Mouse (Mus musculus) left cerebral cortex, adult 2 months (tissue): Measurements from ENCODE around the gene Ppig. TPM values are rescaled to one million over a fixed set of nuclear protein-coding genes. Genes with fewer than 3 reads are reported as not detected.
"Not testable (repeated sequence)": the region's sequence is repeated elsewhere in the genome, so short reads cannot be mapped to it uniquely, and the experiment has no call there.

Experiments
- DNase-seq, 2 experiments: peaks; one replicate each; pipeline ENCODE4 v3.0.0; 2021 to 2022; ENCODE audit warnings: low spot score in 2 of 2, mixed read lengths in 1 of 2; ENCODE audit errors: extremely low spot score in 1 of 2
- H3K27ac ChIP-seq: fragments of 200-600 bp; 2 replicates; pipeline ENCODE4 v1.8.1; 2022
- H3K4me3 ChIP-seq: fragments of 200-600 bp; 2 replicates; pipeline ENCODE4 v1.8.1; 2022
- CTCF ChIP-seq: fragments of 200-600 bp; IDR thresholded peaks from 2 replicates; pipeline ENCODE4 v1.8.1; 2022; ENCODE audit warnings: antibody characterized with exemption, mild to moderate bottlenecking, moderate library complexity
- intact Hi-C: fragments of 180-260 bp; cut with DNase I; formaldehyde crosslinking; loops from one replicate; pipeline ENCODE4 v1.15.1; 2025
- long read RNA-seq, 2 experiments: library from polyadenylated mRNA; stranded (forward); transcript quantifications; one replicate each; pipeline ENCODE4 v2.0.0; 2021; ENCODE audit warnings: borderline mapping rate in 2 of 2
- total RNA-seq, 2 experiments: library from RNA; stranded (reverse); gene quantifications; 2 replicates each; pipeline ENCODE4 v1.2.3; 2021

The Ppig gene
- 10 to 100 TPM; 65.4 to 79.5 TPM for total RNA-seq
- long read RNA-seq, experiment 1, full-length matches to known transcripts, result 31 of 39 reads
- long read RNA-seq, experiment 1, partial matches to known transcripts, result 2 of 39 reads
- long read RNA-seq, experiment 1, other reads (novel, unspliced or antisense), result 6 of 39 reads
- long read RNA-seq, experiment 2, full-length matches to known transcripts, result 25 of 32 reads
- long read RNA-seq, experiment 2, partial matches to known transcripts, result 1 of 32 reads
- long read RNA-seq, experiment 2, other reads (novel, unspliced or antisense), result 6 of 32 reads

- DNase-seq, result no peak
- intact Hi-C loops, result loop anchor here (5.0 kb wide), 2 partner anchors 65 to 140 kb away; partner anchors contain the start of genes Ccdc173, Phospho2 and Ssb
- Histone ChIP-seq H3K4me3 (peak within 1 kb of the TSS; percentile 94), H3K27ac (peak within 1 kb of the TSS; percentile 98)
- TF ChIP-seq CTCF, result no peak
These were observed at the start of gene Ppig for GRCm38 (mm10) chr2:69722273-69722649. Gene Ppig (plus strand): TSS chr2:69722545.

- no peak overlapping the region for H3K4me3 ChIP-seq
- no peak overlapping the region for H3K27ac ChIP-seq
- no peak for TF ChIP-seq CTCF
- intact Hi-C loops, result no loop called here
- no peak for DNase-seq
These were observed 48.6 kb upstream of the Ppig start for GRCm38 (mm10) chr2:69673723-69674122.

- intact Hi-C loops, result no loop called here
- no peak for DNase-seq
- Histone ChIP-seq H3K4me3 (no peak overlapping the region), H3K27ac (no peak overlapping the region)
- TF ChIP-seq CTCF, result no peak
These were observed 47.1 kb upstream of the Ppig start for GRCm38 (mm10) chr2:69675266-69675665.

GRCm38 (mm10) chr2:69676713-69677112, 45.6 kb upstream of the Ppig start:
- intact Hi-C loops, result no loop called here
- no peak overlapping the region for H3K4me3 ChIP-seq
- peak; percentile 40 for TF ChIP-seq CTCF

GRCm38 (mm10) chr2:69677215-69677614, 45.1 kb upstream of the Ppig start:
- intact Hi-C loops, DNase-seq, H3K27ac ChIP-seq, H3K4me3 ChIP-seq: not testable (repeated sequence)

More at GRCm38 (mm10) chr2:69676713-69677112, 45.6 kb upstream of the Ppig start:
- no peak overlapping the region for H3K27ac ChIP-seq
- DNase-seq, result no peak

- Histone ChIP-seq H3K27ac (no peak overlapping the region), H3K4me3 (no peak overlapping the region)
- intact Hi-C loops, result no loop called here
- TF ChIP-seq CTCF, result no peak; the same call in 1 of the 2 replicates
- no peak for DNase-seq
These were observed 42.4 kb upstream of the Ppig start for GRCm38 (mm10) chr2:69679990-69680389.

GRCm38 (mm10) chr2:69681931-69682330, 40.4 kb upstream of the Ppig start:
- no peak for DNase-seq
- H3K4me3 ChIP-seq, result no peak overlapping the region
- no peak overlapping the region for H3K27ac ChIP-seq
- TF ChIP-seq CTCF, result no peak
- intact Hi-C loops, result no loop called here

- no peak for TF ChIP-seq CTCF
- DNase-seq, result no peak
- intact Hi-C loops, result no loop called here
- H3K27ac ChIP-seq, result no peak overlapping the region
- no peak overlapping the region for H3K4me3 ChIP-seq
These were observed 39.1 kb upstream of the Ppig start for GRCm38 (mm10) chr2:69683036-69683805.

GRCm38 (mm10) chr2:69684488-69684887, 37.9 kb upstream of the Ppig start:
- no peak for DNase-seq
- TF ChIP-seq CTCF, result no peak
- no peak overlapping the region for H3K27ac ChIP-seq
- intact Hi-C loops, result no loop called here
- H3K4me3 ChIP-seq, result no peak overlapping the region

GRCm38 (mm10) chr2:69690214-69690613, 32.1 kb upstream of the Ppig start:
- no peak overlapping the region for H3K27ac ChIP-seq
- no peak for DNase-seq
- intact Hi-C loops, result no loop called here
- no peak for TF ChIP-seq CTCF
- no peak overlapping the region for H3K4me3 ChIP-seq

GRCm38 (mm10) chr2:69690843-69691242, 31.5 kb upstream of the Ppig start:
- intact Hi-C loops, result no loop called here
- TF ChIP-seq CTCF, result no peak
- H3K4me3 ChIP-seq, result no peak overlapping the region
- DNase-seq, result no peak
- no peak overlapping the region for H3K27ac ChIP-seq

- intact Hi-C loops, result no loop called here
- Histone ChIP-seq H3K27ac (no peak overlapping the region), H3K4me3 (no peak overlapping the region)
- no peak for DNase-seq
- peak; percentile 3; the same call in 1 of the 2 replicates for TF ChIP-seq CTCF
These were observed 28.8 kb upstream of the Ppig start for GRCm38 (mm10) chr2:69693501-69693900.
